Mouse (Mus musculus): Measurements from ENCODE around the gene Camk2b. TPM values are rescaled to one million over a fixed set of nuclear protein-coding genes. Genes with fewer than 3 reads are reported as not detected.
A peak's percentile ranks its signal among the peaks of the same experiment; 100 is the strongest.
"Not testable (repeated sequence)": the region's sequence is repeated elsewhere in the genome, so short reads cannot be mapped to it uniquely, and the experiment has no call there.

Gene Camk2b
- 479 and 518 TPM in 2 replicates for polyA plus RNA-seq (2012; rRNA removed)

DNA sequence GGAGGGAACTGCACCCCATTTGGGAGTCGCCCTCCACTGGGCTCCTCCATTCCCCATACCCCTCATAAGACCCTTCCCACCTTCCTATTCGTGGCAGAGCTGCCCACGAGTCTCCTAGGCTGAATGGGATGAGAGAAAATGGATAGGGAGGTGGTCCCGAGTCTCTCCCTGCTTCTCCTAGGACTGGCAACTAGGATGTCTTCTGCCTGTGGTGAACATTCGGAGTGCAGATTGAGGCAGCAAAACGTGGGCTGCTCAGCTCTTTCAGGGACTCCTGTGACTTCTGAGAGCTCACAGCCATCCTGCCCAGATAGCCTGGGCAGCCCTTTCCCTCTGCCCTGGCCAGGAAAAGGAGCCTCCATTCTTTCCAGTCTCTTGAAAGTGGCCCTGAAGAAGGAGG, at the start of gene Camk2b:
Gene Camk2b, minus strand, starts transcription at position 187 of the 400 bp plus-strand sequence.
- Histone ChIP-seq H3K4me1 (ENCODE audit: control insufficient read depth, insufficient read depth, low read length) (peaks cover 17% of the 10 kb centered on the region), H3K27me3 (ENCODE audit: control insufficient read depth, insufficient read depth, low read length) (no peaks in the 10 kb centered on the region), H3K4me3 (replicated peaks; ENCODE audit: insufficient read depth, low read depth, low read length) (peak within 1 kb of the TSS; percentile 91), H3K27ac (ENCODE audit: insufficient read depth, low read length) (peak within 1 kb of the TSS; percentile 98)
- 16% methylated on average over 6 of the region's 6 CpGs for WGBS
- DNase-seq, result no peak
- TF ChIP-seq POLR2A (IDR thresholded peaks at IDR 0.05; ENCODE audit: borderline replicate concordance, insufficient read depth, low read length), result no peak
- no peak for TF ChIP-seq CTCF (IDR thresholded peaks at IDR 0.05; ENCODE audit: borderline replicate concordance, insufficient read depth, low read depth, low read length)

DNA sequence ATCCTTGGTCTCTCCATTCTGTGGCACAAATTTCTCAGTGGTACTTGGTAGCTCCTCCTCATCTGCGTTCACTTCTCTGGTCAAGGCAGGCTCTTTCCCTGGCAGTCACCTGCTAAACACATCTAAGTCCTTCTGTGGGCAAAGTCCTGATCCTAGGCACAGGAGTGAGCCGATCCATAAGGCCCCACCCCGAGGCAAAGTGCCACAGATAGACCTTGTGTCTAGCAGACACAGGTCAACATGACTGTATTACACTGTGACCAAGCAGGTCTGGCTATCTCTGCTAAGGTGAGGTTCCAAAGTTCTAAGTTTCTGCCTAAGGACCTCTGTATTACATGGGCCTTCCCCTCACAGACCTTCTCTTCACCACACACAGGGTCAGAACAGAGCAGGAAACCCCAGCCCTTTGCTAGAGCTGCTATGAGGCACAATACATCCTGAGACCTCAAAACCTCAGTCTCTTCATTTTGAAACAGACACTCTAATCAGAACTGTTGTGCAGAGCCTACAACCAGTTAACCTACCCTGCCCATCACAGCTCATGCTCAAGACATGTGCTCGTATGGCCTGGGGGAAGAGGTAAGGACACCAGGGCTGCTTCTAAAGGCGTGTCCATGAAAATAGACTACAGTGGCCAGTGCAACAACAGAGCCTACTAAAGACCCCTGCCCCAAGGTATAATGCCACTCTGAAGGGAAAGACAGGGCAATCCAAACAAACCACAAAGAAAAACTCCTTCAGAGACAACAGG, 45.7 kb upstream of the Camk2b start:
- Histone ChIP-seq H3K27ac (ENCODE audit: insufficient read depth, low read length) (no peak overlapping the region), H3K27me3 (ENCODE audit: control insufficient read depth, insufficient read depth, low read length) (no peaks in the 10 kb centered on the region), H3K4me3 (replicated peaks; ENCODE audit: insufficient read depth, low read depth, low read length) (no peak overlapping the region), H3K4me1 (ENCODE audit: control insufficient read depth, insufficient read depth, low read length) (peaks cover 36% of the 10 kb centered on the region)
- TF ChIP-seq CTCF (IDR thresholded peaks at IDR 0.05; ENCODE audit: borderline replicate concordance, insufficient read depth, low read depth, low read length) (no peak), POLR2A (IDR thresholded peaks at IDR 0.05; ENCODE audit: borderline replicate concordance, insufficient read depth, low read length) (no peak)
- 94% methylated on average over 5 of the region's 5 CpGs for WGBS
- no peak for DNase-seq

GRCm38 (mm10) chr11:6109990-6110389, 43.8 kb upstream of the Camk2b start:
- Histone ChIP-seq H3K4me3 (replicated peaks; ENCODE audit: insufficient read depth, low read depth, low read length) (no peak overlapping the region), H3K27ac (ENCODE audit: insufficient read depth, low read length) (peak overlapping the region; percentile 91), H3K4me1 (ENCODE audit: control insufficient read depth, insufficient read depth, low read length) (peaks cover 36% of the 10 kb centered on the region), H3K27me3 (ENCODE audit: control insufficient read depth, insufficient read depth, low read length) (no peaks in the 10 kb centered on the region)
- peak; percentile 81 to 93 for DNase-seq
- TF ChIP-seq CTCF (IDR thresholded peaks at IDR 0.05; ENCODE audit: borderline replicate concordance, insufficient read depth, low read depth, low read length), result no peak
- no peak for TF ChIP-seq POLR2A (IDR thresholded peaks at IDR 0.05; ENCODE audit: borderline replicate concordance, insufficient read depth, low read length)

DNA sequence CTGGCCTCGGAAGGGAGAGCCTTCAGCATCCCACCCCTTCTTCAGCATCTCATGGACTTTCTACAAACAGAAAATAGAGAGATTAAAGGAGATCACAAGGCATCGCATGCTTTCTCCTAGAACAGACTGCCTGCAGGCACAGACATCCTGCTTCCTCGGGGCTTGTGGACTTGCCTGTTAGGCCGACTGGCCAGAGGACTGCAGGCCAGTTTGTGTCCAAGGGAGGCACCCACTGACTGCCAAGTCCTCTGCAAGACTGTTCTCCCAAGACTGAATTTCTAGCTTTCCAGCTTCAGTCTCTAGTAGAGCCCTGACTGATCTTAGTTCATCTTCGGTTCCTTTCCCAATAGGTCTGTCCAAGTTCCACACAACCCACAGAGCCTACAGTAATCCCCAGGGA, 42.1 kb upstream of the Camk2b start:
- H3K27ac ChIP-seq (ENCODE audit: insufficient read depth, low read length), result peak overlapping the region; percentile 8
- WGBS, result 21% methylated on average over 5 of the region's 5 CpGs
- H3K4me3 ChIP-seq (replicated peaks; ENCODE audit: insufficient read depth, low read depth, low read length), result no peak overlapping the region
- TF ChIP-seq CTCF (IDR thresholded peaks at IDR 0.05; ENCODE audit: borderline replicate concordance, insufficient read depth, low read depth, low read length), result no peak
- no peak for TF ChIP-seq POLR2A (IDR thresholded peaks at IDR 0.05; ENCODE audit: borderline replicate concordance, insufficient read depth, low read length)
- DNase-seq, result peak in 1 of 2 experiments; percentile 58
- peaks cover 42% of the 10 kb centered on the region for H3K4me1 ChIP-seq (ENCODE audit: control insufficient read depth, insufficient read depth, low read length)
- no peaks in the 10 kb centered on the region for H3K27me3 ChIP-seq (ENCODE audit: control insufficient read depth, insufficient read depth, low read length)

DNA sequence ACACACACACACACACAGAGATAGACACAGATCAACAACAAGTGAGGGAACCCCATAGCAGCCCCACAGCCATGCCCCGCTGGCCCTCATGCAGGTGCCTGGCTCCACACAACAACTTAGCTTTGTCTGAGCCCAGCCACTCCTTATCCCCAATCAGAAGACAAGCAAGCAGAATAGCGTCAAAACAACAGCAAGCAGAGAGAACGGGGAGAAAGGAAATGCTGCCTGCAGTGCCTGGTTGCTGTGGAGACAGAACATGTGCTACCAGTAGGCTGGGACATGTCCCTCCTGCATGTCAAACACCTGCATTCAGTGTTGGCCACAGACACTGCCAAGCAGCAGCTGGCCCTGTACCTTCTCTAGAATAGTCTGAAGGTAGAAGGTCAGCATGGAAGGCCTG, 41.6 kb upstream of the Camk2b start:
- no peak for TF ChIP-seq CTCF (IDR thresholded peaks at IDR 0.05; ENCODE audit: borderline replicate concordance, insufficient read depth, low read depth, low read length)
- TF ChIP-seq POLR2A (IDR thresholded peaks at IDR 0.05; ENCODE audit: borderline replicate concordance, insufficient read depth, low read length), result no peak
- no peak for DNase-seq
- 60% methylated on average over 3 of the region's 3 CpGs for WGBS
- Histone ChIP-seq H3K27me3 (ENCODE audit: control insufficient read depth, insufficient read depth, low read length) (no peaks in the 10 kb centered on the region), H3K4me1 (ENCODE audit: control insufficient read depth, insufficient read depth, low read length) (peaks cover 42% of the 10 kb centered on the region), H3K4me3 (replicated peaks; ENCODE audit: insufficient read depth, low read depth, low read length) (no peak overlapping the region), H3K27ac (ENCODE audit: insufficient read depth, low read length) (peak overlapping the region; percentile 8)

- Histone ChIP-seq H3K4me3 (replicated peaks; ENCODE audit: insufficient read depth, low read depth, low read length) (no peak overlapping the region), H3K27me3 (ENCODE audit: control insufficient read depth, insufficient read depth, low read length) (no peaks in the 10 kb centered on the region), H3K27ac (ENCODE audit: insufficient read depth, low read length) (no peak overlapping the region), H3K4me1 (ENCODE audit: control insufficient read depth, insufficient read depth, low read length) (peaks cover 31% of the 10 kb centered on the region)
- TF ChIP-seq POLR2A (IDR thresholded peaks at IDR 0.05; ENCODE audit: borderline replicate concordance, insufficient read depth, low read length) (no peak), CTCF (IDR thresholded peaks at IDR 0.05; ENCODE audit: borderline replicate concordance, insufficient read depth, low read depth, low read length) (no peak)
- WGBS, result 30% methylated on average over 5 of the region's 5 CpGs
- no peak for DNase-seq
Measured at GRCm38 (mm10) chr11:6104734-6105133, 38.6 kb upstream of the Camk2b start.

DNA sequence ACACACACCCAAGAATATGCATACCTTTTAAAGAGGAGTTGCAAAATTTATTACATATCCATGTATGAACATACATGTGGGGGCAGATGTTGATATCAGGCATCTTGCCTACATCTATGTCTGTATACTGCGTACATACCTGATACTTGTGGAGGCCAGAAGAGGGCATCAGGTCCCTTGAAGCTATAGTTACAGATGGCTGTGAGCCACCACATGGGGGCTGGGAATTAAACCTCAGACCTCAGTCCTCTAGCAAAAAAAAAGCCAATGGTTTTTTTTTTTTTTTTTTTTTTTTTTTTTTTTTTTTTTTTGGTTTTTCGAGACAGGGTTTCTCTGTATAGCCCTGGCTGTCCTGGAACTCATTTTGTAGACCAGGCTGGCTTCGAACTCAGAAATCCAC, 30.5 kb upstream of the Camk2b start:
- DNase-seq, result not testable (repeated sequence)
- WGBS, result 88% methylated on average over 3 of the region's 3 CpGs

DNA sequence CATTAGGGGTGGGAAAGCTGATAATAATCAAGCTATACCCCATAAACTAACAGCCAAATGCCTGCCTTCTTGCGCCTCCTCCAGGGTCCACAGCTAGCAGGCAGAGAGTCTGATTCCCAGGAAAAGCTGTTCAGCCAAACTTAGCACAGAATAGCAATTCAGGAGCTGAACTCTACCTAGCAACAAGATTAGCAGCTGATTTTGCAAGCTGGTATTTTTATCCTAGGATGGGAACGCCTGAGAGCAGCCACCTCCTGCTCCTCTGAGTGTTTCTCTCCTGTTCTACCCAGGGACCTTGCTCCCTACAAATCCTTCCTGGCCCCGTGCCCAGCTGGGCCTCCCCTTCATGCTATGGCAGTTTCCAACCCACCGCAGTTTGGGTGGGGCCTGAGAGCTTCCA, 20.8 kb upstream of the Camk2b start:
- 49% methylated on average over 4 of the region's 4 CpGs for WGBS
- DNase-seq, result no peak
- Histone ChIP-seq H3K27ac (ENCODE audit: insufficient read depth, low read length) (no peak overlapping the region), H3K4me1 (ENCODE audit: control insufficient read depth, insufficient read depth, low read length) (no peaks in the 10 kb centered on the region), H3K4me3 (replicated peaks; ENCODE audit: insufficient read depth, low read depth, low read length) (no peak overlapping the region), H3K27me3 (ENCODE audit: control insufficient read depth, insufficient read depth, low read length) (no peaks in the 10 kb centered on the region)
- TF ChIP-seq CTCF (IDR thresholded peaks at IDR 0.05; ENCODE audit: borderline replicate concordance, insufficient read depth, low read depth, low read length) (no peak), POLR2A (IDR thresholded peaks at IDR 0.05; ENCODE audit: borderline replicate concordance, insufficient read depth, low read length) (no peak)

More for the DNA sequence above, 30.5 kb upstream of the Camk2b start:
- H3K4me1 ChIP-seq (ENCODE audit: control insufficient read depth, insufficient read depth, low read length); H3K4me3 ChIP-seq (replicated peaks; ENCODE audit: insufficient read depth, low read depth, low read length); H3K27me3 ChIP-seq (ENCODE audit: control insufficient read depth, insufficient read depth, low read length); H3K27ac ChIP-seq (ENCODE audit: insufficient read depth, low read length): not testable (repeated sequence)
